Mouse (Mus musculus): Measurements from ENCODE around the gene Hexa.

Hexa gene

DNA sequence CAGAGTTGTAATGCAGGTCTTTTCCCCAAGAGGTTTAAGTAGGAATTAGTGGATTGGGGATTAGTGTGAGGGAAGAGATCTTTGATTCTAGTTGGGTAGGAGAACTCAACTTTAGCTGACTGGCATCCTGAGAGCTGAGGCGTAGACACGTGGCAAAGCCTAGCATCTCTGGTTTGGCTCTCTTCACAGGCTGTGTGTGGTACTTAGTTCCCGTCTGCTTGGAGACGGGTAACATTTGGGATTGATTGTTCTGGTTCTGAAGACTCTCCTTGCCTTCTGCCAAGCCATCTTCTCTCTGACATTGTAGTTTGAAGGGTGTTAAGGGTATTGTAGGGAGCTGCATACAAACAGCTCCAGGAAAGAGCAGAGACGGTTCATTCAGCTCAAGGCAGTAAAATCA is 13.3 kb downstream of the Hexa start:
- DNase-seq (ENCODE audit: low read depth in 2 of 2, low spot score in 2 of 2), result no peak

DNA sequence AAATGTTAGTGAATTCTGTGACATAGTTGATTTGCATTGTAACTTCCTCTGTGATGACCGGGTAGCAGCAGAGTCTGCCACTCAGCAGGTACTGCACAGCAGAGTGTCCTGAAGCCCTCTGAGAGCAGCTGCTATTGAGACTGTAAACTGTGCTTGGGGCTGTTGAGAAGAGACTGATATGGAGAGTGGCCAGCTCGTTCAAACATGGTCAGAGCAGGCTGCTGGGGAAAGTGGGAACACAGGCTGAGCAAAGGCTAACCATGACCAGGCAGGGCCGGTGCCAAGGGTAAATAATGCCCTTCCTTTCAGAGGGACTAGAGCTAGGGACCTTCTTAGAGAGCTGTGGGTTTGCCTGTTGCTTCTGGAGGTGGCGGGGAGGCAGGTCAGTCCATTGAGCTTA is 14.4 kb downstream of the Hexa start:
- DNase-seq (ENCODE audit: low read depth in 2 of 2, low spot score in 2 of 2), result no peak

DNA sequence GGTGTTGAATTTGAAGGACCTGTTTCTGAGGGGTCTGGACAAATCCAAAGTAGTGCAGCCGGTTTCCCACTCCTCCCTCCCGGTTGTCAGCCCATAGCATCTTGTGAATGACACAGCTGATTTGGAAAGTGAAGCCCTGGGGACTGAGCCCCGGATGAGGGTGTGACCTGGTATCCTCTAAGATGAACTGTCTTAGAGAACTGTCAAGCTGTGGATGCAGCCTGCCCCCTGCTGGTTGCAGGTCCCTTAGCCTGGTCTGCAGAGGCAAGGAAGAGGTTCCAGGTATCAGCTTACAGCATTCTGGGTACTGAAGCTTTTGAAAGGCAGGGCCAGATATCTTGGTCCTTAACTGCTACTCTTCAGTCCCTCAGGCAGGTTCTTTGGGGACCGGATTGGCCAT is 26.3 kb downstream of the Hexa start:
- DNase-seq (ENCODE audit: low read depth in 2 of 2, low spot score in 2 of 2), result peak; percentile 64 to 81

DNA sequence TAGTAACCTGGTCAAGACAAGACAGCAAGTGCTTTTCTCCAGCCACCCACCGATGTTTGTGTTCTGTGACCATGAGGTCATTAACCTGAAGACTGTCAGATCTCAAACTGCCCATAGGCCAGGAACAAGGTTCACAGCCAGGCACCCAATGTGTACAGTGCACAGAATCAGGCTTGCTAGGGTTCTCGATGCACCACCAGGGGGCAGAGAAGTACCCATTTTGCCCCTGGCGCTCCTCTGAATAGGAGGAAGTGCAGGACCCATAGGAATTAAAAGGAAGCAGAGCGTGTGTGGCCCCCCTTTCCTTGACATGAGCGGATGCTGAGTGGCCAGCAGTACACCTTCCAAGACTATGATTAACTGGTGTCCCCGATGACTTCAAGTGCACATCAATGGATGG is 27.8 kb downstream of the Hexa start:
- peak; percentile 7 to 41 for DNase-seq (ENCODE audit: low read depth in 2 of 2, low spot score in 2 of 2)

DNA sequence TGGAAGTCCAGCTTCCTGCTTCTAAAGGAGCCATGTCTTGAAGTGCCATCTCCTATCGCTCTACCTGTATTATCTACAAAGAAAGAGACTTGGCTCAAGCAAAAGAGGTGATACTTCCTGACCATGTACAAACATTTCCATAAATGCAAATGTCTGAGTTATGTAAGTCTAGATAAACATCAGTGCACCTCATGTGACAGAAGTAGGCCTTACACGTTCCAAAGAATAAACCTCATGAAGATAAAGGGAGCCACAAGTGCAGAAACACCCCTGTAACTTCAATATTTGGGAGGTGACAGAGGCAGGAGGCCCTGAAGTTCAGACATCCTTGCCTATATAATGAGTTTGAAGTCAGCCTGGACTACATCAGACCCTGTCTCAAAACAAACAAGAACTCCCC is 32.5 kb downstream of the Hexa start:
- no peak for DNase-seq (ENCODE audit: low read depth in 2 of 2, low spot score in 2 of 2)

DNA sequence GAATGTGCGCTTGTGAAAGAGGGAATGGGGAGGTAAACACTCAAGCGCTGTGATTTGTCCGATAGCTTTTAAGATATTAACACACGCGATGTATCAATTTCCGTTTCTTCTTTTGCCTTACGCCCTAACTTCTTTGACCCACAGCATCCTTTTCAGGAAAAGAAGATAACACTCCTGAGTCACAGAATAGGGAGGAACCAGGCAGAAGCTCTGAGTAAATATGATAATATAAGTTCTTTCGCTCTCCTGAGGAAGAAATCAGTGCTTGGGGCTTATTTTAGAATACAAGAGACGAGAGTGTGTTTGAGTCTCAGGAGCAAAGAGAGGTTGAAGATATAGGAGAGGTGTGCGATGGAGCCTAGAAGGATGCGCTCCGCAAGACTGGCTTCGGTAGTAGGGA is 38.1 kb downstream of the Hexa start:
- no peak for DNase-seq (ENCODE audit: low read depth in 2 of 2, low spot score in 2 of 2)

DNA sequence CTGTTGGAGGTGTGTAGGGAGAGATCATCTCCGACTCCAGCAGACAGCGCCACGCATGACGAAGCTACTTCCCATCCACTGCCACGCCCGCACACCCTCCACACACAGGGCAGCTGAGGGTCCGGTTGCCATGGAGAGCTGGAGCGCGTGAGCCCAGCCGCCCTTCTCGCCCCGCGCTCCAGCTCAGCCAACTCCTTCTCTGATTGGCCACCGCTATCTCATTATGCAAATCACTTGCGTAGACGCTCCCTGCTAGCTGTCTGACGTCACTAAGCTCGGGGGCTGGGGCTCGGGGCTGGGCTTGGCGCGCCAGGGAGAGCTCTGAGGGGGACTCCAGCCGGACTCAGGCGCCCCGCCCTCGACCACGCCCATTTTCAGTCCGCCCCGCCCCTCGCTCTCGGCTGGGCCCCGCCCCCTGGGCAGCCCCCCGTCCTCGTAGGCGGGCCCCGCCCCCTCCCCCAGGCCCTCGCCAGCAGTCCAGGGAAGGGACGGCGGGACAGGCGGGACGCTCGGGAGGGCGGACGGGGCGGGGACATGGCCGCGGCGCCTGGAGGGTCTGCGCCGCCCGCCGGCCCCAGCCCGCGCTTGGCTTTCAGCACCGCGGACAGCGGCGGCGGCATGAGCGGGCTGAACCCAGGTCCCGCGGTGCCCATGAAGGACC is 38.6 kb downstream of the Hexa start, which contains the start of gene Celf6:
TSS of gene Celf6 (plus strand) at position 74 of the 661 bp plus-strand sequence.
- DNase-seq (ENCODE audit: low read depth in 2 of 2, low spot score in 2 of 2), result peak; percentile 22 to 47

DNA sequence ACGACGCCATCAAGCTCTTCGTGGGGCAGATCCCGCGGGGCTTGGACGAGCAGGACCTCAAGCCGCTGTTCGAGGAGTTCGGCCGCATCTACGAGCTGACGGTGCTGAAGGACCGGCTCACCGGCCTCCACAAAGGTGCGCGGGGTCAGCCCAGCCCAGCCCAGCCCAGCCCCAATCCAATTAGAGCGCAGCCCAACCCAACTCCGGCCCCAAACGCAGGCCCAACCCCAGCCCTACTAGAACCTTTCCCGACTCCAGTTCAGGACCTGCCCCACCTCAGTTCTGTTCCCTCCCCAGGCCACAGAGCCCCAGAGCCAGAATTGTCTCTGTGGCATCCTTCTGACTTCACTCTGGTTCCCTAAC is 39.1 kb downstream of the Hexa start:
- no peak for DNase-seq (ENCODE audit: low read depth in 2 of 2, low spot score in 2 of 2)

DNA sequence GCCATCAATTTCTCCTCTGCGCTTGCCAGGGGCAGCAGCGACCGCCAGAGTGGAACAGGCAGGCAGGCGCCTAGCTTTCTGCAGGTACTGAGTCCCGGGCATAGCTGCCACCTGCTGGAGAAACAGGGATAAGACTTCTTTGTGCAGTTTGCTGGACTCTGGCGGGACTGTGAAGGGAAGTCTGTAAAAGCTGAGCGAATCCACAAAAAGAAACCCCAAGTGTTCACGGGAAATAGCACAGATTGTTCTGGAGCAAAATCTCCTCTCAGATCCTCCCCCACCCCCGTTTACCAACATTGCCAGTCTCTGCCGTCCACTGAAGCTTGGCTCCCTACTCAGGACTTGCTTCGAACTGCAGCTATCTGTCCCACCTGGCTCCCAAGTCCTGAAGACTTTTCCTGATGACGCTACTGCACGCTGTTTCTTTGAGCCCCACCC is 45.5 kb downstream of the Hexa start:
- DNase-seq (ENCODE audit: low read depth in 2 of 2, low spot score in 2 of 2), result peak; percentile 39 to 54

DNA sequence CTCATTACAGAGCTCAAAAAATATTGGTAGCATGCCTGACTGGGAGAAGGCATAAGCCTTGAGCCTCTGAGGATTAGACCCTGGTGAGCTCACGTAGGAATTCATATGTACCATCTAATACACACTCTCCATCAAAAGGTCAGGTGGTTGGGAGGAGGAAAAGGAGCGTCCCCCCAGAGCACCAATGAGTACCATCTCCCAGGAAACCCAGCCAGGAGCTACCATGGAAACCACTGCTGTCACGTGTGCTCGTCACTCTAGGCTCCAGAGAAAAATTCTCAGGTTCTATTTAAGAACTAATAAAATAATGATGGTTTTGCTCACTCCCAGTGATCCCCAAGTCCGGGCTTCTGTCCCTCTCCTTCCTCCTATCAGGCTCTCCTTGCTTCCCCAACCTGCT is 48.9 kb downstream of the Hexa start:
- no peak for DNase-seq (ENCODE audit: low read depth in 2 of 2, low spot score in 2 of 2)

DNA sequence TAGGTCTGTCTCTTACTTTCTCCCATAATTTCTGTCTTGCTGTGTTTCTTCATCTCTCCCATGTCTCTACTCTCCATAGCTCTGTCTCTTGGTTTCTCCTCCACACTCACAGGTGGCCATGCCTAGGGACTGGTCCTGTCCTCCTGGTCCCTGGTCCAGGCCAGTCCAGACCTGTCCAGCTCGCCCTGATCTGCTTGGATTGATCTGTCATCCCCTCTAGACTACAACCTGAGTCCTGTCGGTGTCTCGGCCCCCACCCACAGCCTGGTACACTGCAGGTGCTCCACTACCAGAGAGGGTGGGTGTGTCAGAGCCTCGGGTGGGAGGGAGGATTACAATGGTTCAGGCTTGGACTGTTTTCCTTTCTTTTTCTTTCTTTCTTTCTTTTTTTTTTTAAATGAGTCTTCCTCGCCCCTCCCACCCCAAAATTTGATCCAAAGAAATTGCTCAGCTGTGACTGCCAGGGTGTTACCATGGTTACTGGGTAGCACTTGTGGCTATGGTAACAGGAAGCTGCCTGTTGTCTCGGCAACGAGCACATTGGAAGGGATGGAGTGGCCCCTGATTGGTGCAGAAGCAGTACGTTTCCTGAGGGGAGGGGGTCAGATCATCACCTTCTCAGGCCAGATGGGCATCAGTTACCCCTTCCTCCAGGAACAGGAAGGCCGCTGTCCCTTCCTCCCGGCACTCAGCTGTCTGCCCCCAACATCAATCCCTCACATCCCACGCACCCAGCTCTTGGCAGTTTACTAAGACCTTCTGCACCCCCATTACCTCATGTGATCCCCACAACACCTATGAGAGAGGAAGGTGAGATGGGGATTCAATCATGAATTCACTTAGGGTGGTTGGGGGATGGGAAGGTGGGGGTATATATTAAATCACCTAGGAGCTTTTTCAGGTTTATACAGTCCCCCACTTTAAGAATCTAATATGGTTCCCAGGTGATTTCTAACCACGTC is 49.7 kb downstream of the Hexa start:
- no peak for DNase-seq (ENCODE audit: low read depth in 2 of 2, low spot score in 2 of 2)

DNA sequence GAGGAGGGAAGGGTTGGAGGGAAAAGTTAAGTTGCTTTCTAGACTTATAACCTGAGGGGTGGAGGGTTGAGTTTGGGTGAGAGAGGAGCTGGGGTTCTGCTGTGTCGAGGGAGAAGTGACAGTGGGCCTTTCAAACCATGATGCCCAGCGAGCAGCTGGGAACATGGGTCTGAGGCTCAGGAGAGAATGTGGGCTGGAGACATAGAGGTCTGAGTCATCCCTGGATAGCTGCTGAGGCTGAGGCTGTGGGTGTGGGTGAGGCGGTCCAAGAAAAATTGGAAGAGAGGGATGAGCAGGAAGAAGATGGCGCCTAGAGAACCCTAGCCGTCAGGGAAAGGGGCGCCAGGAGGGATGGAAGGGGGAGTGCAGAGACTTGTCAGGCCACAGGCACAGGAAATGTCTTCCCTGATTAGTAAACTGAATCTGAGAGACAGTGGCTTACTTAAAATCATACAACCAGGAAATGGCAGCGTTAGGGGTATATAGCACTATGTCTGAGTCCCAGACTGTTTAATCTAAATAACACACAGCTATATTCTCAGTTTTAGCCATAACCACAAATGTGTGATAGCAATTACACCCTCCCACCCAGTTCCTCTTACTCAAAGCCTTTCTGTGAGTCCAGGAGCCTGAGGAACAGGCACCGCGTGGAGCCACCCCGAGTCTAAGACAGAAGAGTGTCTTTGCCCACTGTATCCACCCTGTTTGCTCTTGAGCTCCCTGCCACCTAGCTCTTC is 50.5 kb downstream of the Hexa start:
- DNase-seq (ENCODE audit: low read depth in 2 of 2, low spot score in 2 of 2), result no peak

DNA sequence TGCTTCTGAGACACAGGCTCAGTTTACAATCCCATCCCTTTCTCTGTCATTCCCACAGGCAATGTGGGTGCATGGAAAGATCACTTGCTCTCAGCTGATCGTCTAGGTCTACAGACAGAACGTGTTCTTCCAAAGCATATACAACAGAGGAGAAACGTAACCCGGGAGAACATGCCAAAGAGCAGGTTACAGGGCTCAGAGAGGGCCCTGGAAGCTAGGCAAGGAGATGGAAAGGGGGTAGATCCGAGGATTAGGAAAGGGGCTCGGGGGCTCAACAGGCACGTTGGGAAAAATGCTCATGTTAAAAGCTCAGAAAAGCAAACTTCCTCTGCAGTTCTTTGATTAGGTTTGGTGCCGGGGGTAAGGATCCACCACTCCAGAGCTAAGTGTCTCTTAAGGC is 62.3 kb downstream of the Hexa start:
- no peak for DNase-seq (ENCODE audit: low read depth in 2 of 2, low spot score in 2 of 2)

DNA sequence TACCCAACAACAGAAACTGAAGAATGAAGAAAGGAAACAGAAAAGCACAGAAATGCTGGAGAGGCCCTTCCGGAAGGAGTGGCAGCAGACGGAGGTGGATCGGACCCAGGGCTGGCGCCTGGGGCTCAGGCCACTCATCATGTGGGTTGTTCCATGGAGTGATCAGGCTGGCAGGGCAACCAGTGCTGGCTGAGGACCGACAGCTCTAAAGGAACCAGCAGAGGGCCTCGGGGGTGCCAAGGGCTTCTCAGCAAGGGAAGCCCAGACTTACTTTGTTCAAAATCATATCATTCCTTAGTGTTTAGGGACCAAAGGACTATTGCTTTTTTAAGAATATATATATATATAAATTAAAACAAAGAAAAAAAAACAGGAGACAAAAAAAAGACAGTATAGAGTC is 66.6 kb downstream of the Hexa start:
- DNase-seq (ENCODE audit: low read depth in 2 of 2, low spot score in 2 of 2), result no peak

DNA sequence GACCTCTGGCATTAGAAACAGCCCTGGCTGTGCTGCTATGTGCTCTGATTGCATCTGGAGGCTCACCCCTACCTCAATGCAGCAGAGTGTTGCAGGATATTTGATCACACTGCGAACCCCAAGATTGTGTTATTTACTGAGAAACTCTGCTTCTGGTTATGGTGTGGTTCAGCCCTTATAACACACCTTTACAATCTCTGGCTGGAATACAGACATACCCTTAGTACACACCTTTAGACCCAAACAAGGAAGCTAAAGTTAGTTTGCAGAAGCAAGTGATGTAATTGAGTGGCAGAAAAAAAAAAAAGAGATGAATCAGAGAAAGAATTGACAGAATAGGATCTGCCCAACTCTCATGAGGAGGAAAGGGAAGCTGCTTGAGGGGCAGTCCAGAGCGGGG is 71.6 kb downstream of the Hexa start:
- no peak for DNase-seq (ENCODE audit: low read depth in 2 of 2, low spot score in 2 of 2)
